Mouse (Mus musculus): Measurements from ENCODE around the gene Bahcc1. TPM values are rescaled to one million over a fixed set of nuclear protein-coding genes. Genes with fewer than 3 reads are reported as not detected.

Gene Bahcc1
- polyA plus RNA-seq, 1 experiment from 2014 or later, result 2.2 TPM

DNA sequence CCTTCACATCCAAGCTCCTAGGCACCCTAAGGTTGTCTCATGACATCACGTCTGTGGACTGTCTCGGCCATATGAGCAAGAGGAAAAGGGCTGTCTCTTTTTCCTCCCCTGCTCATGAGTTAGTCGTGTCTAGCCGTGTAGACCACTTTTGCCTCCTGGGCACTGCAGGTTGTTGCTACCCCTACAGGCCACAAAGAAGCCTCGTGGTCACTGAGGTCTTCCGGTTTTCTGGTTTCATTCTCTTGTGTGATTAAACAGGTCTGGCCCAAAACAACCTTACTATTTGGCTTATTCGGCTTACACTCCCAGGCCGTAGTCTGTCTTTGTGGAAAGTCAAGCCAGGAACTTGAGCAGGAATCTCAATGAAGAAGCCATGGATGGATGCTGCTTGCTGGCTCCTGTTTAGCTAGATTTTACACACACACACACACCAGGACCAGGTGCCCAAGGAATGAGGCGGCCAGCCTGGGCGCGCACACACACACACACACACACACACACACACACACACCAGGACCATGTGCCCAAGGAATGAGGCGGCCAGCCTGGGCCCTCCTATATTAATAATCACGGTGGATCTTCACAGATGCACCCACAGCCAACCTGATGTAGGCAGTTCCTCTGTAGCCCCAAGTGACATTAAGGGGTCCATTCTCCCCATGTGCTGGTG is 21.0 kb downstream of the Bahcc1 start:
- no peak overlapping the region for H3K27ac ChIP-seq
- H3K4me3 ChIP-seq (ENCODE audit: inconsistent target), result no peak overlapping the region
- H3K79me2 ChIP-seq (ENCODE audit: inconsistent target), result no peaks in the 10 kb centered on the region
- no peaks in the 10 kb centered on the region for H3K36me3 ChIP-seq (ENCODE audit: inconsistent target)
- WGBS (ENCODE audit: missing documents), result 53% methylated on average over 13 of the region's 13 CpGs

DNA sequence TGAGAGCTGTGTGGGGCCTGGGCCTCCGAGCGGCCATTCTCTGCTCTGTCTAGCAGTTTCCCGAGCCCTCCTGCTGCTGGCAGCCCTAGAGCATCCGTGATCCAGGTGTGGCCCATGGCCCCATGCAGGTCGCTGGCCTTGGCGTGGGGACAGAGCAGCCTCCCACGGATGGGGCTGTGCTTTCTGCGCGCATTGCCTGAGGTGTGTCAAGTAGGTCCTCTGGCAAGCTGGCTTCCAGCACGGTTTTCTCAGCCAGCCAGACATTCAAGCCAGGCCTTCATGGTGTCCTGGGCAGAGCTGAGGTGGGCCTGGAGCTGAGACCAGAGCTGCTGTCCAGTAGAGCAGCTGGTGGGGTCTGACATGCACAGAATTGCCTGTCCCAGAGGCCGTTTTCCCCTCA is 21.7 kb downstream of the Bahcc1 start:
- Histone ChIP-seq H3K36me3 (ENCODE audit: inconsistent target) (no peaks in the 10 kb centered on the region), H3K79me2 (ENCODE audit: inconsistent target) (no peaks in the 10 kb centered on the region), H3K27ac (no peak overlapping the region), H3K4me3 (ENCODE audit: inconsistent target) (no peak overlapping the region)
- WGBS (ENCODE audit: missing documents), result 90% methylated on average over 11 of the region's 11 CpGs

DNA sequence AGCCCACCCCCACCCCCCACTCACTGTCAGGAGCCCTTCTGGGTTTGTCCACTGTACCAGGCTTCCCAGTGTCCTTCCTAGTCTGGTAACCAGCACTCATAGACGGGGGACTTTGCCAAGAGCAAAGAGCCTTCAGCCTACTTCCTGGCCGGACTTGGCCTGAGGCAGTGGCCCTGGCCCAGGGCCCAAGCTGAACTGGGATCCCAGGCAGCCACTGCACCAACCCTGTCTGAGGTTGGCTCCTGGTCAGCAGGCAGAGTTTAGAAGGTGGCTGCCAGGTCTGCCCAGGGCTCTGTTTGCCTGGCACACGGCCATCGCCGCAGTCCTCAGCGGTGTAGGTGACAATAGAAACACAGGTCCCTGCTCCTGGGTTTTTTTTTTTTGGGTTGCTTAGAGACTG is 22.3 kb downstream of the Bahcc1 start:
- Histone ChIP-seq H3K4me3 (ENCODE audit: inconsistent target) (no peak overlapping the region), H3K36me3 (ENCODE audit: inconsistent target) (no peaks in the 10 kb centered on the region), H3K79me2 (ENCODE audit: inconsistent target) (no peaks in the 10 kb centered on the region), H3K27ac (no peak overlapping the region)
- WGBS (ENCODE audit: missing documents), result 98% methylated on average over 6 of the region's 6 CpGs

DNA sequence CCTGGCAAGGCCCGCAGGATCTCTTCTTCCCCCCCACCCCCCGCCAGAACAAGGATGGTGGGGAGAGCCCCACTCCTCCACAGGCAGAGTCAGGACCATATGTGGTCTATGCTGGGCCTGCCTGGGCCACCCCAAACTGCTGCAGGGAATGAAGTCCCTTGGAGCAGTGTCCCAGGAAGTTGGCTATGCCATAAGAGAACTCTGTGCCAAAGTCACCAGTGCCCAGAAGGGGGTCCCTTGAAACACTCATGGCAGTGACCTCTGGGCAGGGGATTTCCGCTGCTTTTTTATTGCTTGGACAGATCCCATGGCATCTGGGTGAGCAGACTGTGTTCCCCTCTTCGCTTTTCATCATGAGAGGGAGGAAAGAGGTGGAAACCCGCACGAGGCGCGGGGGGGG is 22.8 kb downstream of the Bahcc1 start:
- no peaks in the 10 kb centered on the region for H3K36me3 ChIP-seq (ENCODE audit: inconsistent target)
- no peaks in the 10 kb centered on the region for H3K79me2 ChIP-seq (ENCODE audit: inconsistent target)
- H3K27ac ChIP-seq, result no peak overlapping the region
- WGBS (ENCODE audit: missing documents), result 90% methylated on average over 4 of the region's 8 CpGs
- H3K4me3 ChIP-seq (ENCODE audit: inconsistent target), result no peak overlapping the region

- 78% methylated on average over 5 of the region's 5 CpGs for WGBS (ENCODE audit: missing documents)
- H3K79me2 ChIP-seq (ENCODE audit: inconsistent target), result no peaks in the 10 kb centered on the region
- no peaks in the 10 kb centered on the region for H3K36me3 ChIP-seq (ENCODE audit: inconsistent target)
- H3K27ac ChIP-seq, result no peak overlapping the region
- no peak overlapping the region for H3K4me3 ChIP-seq (ENCODE audit: inconsistent target)
These were observed 23.4 kb downstream of the Bahcc1 start for GRCm38 (mm10) chr11:120256108-120256507.

GRCm38 (mm10) chr11:120256543-120256942 is 23.8 kb downstream of the Bahcc1 start:
- H3K27ac ChIP-seq, result no peak overlapping the region
- H3K79me2 ChIP-seq (ENCODE audit: inconsistent target), result no peaks in the 10 kb centered on the region
- no peaks in the 10 kb centered on the region for H3K36me3 ChIP-seq (ENCODE audit: inconsistent target)
- 48% methylated on average over 10 of the region's 10 CpGs for WGBS (ENCODE audit: missing documents)
- H3K4me3 ChIP-seq (ENCODE audit: inconsistent target), result no peak overlapping the region

GRCm38 (mm10) chr11:120256981-120257820 is 24.5 kb downstream of the Bahcc1 start:
- H3K27ac ChIP-seq, result no peak overlapping the region
- no peaks in the 10 kb centered on the region for H3K79me2 ChIP-seq (ENCODE audit: inconsistent target)
- H3K36me3 ChIP-seq (ENCODE audit: inconsistent target), result no peaks in the 10 kb centered on the region
- no peak overlapping the region for H3K4me3 ChIP-seq (ENCODE audit: inconsistent target)
- WGBS (ENCODE audit: missing documents), result 69% methylated on average over 10 of the region's 10 CpGs

GRCm38 (mm10) chr11:120257911-120258310 is 25.2 kb downstream of the Bahcc1 start:
- no peak overlapping the region for H3K4me3 ChIP-seq (ENCODE audit: inconsistent target)
- H3K27ac ChIP-seq, result no peak overlapping the region
- H3K36me3 ChIP-seq (ENCODE audit: inconsistent target), result no peaks in the 10 kb centered on the region
- H3K79me2 ChIP-seq (ENCODE audit: inconsistent target), result no peaks in the 10 kb centered on the region
- 96% methylated on average over 13 of the region's 13 CpGs for WGBS (ENCODE audit: missing documents)

DNA sequence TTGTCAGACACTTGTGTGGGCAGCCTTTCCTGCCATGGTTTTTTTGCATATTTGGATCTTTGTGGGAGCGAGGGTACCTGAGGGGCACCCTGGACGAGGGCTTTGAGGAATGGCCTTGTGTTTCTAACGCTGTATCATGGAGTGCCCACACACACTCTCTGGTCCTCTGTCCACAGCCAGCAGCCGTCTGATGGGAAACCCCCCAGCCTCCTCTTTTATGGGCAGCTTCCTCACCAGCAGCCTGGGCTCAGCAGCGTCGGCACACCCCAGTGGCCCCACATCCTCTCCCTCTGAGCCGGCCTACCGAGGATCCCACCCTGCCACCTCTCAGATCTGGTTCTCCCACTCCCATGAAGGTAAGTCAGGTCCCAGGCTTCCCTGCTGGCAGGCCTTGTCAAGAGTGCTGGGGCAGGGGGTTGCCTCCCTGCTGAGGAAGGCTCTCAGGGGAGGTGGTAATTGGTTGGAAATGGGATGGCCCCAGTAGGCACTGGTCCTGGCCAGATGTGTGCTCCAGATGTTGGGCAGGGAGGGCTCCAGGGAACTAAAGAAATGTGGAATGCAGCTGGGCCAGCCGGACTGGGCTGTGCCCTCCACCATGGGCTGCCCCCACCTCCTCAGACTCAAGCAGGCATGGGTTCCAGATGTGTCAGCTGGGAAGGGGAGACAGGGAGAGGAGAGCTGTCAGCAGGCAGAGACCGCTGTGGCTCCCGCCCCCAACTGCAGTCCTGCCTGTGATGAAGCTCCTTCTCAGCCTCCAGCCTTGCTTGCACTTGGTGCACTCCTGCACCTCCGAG is 26.3 kb downstream of the Bahcc1 start:
- Histone ChIP-seq H3K79me2 (ENCODE audit: inconsistent target) (no peaks in the 10 kb centered on the region), H3K4me3 (ENCODE audit: inconsistent target) (no peak overlapping the region), H3K27ac (no peak overlapping the region), H3K36me3 (ENCODE audit: inconsistent target) (no peaks in the 10 kb centered on the region)
- 80% methylated on average over 12 of the region's 12 CpGs for WGBS (ENCODE audit: missing documents)

DNA sequence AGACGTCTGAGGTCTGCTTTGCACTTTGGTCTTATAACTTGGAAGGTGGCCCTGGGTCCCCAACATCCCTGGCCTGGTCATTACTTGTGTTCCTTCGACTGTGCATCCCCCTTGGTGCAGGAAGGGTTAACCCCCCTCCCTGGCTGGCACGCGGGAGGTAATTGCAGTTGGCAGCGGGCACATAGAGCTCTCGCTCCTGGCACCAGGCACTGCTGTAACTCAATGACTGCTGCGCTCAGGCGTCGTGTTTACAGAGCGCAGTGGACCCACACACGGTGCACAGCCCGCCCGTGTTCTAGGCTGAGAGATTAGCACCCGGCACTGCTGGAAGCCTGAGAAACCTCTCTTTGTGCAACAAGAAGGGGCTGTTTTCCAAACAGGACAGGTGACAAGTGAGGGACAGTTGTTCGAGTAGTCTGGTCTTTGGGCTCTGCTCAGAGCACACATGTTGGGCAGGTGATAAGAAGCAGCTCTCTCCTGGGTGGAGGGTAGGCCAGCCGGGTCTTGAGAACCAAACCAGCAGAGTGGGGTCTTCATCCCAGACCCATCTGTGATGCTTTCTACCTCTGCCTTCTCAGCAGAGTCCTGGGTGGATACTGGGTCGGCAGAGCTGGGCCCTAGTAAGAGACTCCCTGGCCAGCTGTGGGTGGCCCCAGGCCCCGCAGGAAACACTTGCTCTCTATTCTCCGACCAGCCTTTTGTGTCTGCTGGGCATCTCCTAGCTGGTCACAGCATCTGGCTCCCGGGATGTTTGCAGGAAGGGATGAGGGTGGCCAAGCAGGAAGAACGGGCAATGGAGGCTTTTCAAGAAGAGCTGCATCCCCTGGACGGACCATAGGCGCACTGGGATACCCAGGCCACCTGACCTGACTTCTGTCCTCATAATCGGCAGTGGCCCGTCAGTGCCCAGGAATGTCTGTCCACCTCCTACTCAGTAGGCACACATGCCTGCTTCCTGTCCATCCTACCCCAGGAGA is 27.3 kb downstream of the Bahcc1 start:
- no peaks in the 10 kb centered on the region for H3K79me2 ChIP-seq (ENCODE audit: inconsistent target)
- no peak overlapping the region for H3K27ac ChIP-seq
- 82% methylated on average over 25 of the region's 25 CpGs for WGBS (ENCODE audit: missing documents)
- no peaks in the 10 kb centered on the region for H3K36me3 ChIP-seq (ENCODE audit: inconsistent target)
- H3K4me3 ChIP-seq (ENCODE audit: inconsistent target), result no peak overlapping the region

GRCm38 (mm10) chr11:120260769-120261150 is 28.0 kb downstream of the Bahcc1 start:
- H3K27ac ChIP-seq, result no peak overlapping the region
- H3K79me2 ChIP-seq (ENCODE audit: inconsistent target), result no peaks in the 10 kb centered on the region
- no peaks in the 10 kb centered on the region for H3K36me3 ChIP-seq (ENCODE audit: inconsistent target)
- WGBS (ENCODE audit: missing documents), result 56% methylated on average over 6 of the region's 6 CpGs
- no peak overlapping the region for H3K4me3 ChIP-seq (ENCODE audit: inconsistent target)

DNA sequence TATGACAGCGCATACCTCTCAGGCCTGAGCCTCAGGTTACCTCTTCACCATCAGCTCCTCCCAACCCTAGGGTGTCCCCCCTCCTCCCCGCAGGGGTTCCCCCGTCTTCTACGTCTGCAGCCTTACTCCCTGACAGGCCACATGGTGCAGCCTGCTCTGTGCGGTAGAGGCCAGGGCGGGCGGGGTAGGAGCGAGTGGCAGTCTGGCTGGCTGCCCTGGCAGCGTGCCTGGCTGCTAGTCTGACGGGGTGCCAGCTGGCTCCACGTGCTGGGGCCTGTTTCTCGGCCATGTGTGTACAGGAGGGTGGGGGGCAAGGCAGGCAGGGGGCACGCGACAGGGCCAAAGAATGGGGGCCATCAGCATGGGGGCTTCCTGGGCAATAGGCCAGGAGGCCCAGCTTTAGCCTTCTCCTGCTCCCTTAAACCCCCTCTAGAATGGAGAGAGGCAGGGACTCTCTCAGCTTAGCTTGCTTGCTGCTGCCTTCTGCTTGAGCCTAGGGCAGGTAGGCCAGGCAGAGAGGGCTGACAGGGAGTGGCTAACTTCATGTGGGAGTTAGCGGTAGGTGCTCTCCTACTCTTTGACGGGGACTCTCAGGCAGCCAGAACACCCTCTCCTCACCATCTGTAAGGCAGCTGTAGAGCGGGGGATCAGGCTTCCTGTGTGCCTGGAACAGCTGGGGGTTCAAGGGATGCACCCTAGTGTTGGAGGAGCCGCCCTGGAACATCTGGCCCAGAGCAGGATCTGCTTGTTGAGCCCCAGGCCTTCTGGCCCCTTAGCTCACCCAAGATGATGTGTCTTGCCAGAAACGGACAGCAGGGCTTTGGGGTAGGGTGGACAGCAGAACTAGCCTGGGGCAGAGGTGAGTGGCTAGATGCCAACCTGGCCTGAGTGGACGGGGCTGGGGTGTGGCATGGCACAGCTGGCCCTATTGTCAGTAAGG is 28.9 kb downstream of the Bahcc1 start:
- H3K79me2 ChIP-seq (ENCODE audit: inconsistent target), result no peaks in the 10 kb centered on the region
- no peak overlapping the region for H3K27ac ChIP-seq
- H3K36me3 ChIP-seq (ENCODE audit: inconsistent target), result no peaks in the 10 kb centered on the region
- WGBS (ENCODE audit: missing documents), result 48% methylated on average over 19 of the region's 20 CpGs
- no peak overlapping the region for H3K4me3 ChIP-seq (ENCODE audit: inconsistent target)

GRCm38 (mm10) chr11:120262356-120262901 is 29.7 kb downstream of the Bahcc1 start:
- 16% methylated on average over 8 of the region's 8 CpGs for WGBS (ENCODE audit: missing documents)
- Histone ChIP-seq H3K79me2 (ENCODE audit: inconsistent target) (no peaks in the 10 kb centered on the region), H3K4me3 (ENCODE audit: inconsistent target) (no peak overlapping the region)

More at GRCm38 (mm10) chr11:120262356-120262901, 29.7 kb downstream of the Bahcc1 start:
- Histone ChIP-seq H3K27ac (no peak overlapping the region), H3K36me3 (ENCODE audit: inconsistent target) (no peaks in the 10 kb centered on the region)
